Mouse (Mus musculus): Measurements from ENCODE around the gene Actr2. TPM values are rescaled to one million over a fixed set of nuclear protein-coding genes. Genes with fewer than 3 reads are reported as not detected.
A peak's percentile ranks its signal among the peaks of the same experiment; 100 is the strongest.
"Not testable (repeated sequence)": the region's sequence is repeated elsewhere in the genome, so short reads cannot be mapped to it uniquely, and the experiment has no call there.

Actr2 gene
- total RNA-seq (2021), result 10 to 100 TPM; 71.7 to 75.8 TPM
- 18.1 and 34.5 TPM in 2 replicates for polyA plus RNA-seq (2012; rRNA removed)
- long read RNA-seq, transcript Actr2-201 (9 exons, 3,631 nt), result major isoform, 12 of 25 reads
- long read RNA-seq, partial matches to known transcripts, result 0 of 25 reads
- long read RNA-seq, other reads (novel, unspliced or antisense), result 13 of 25 reads

DNA sequence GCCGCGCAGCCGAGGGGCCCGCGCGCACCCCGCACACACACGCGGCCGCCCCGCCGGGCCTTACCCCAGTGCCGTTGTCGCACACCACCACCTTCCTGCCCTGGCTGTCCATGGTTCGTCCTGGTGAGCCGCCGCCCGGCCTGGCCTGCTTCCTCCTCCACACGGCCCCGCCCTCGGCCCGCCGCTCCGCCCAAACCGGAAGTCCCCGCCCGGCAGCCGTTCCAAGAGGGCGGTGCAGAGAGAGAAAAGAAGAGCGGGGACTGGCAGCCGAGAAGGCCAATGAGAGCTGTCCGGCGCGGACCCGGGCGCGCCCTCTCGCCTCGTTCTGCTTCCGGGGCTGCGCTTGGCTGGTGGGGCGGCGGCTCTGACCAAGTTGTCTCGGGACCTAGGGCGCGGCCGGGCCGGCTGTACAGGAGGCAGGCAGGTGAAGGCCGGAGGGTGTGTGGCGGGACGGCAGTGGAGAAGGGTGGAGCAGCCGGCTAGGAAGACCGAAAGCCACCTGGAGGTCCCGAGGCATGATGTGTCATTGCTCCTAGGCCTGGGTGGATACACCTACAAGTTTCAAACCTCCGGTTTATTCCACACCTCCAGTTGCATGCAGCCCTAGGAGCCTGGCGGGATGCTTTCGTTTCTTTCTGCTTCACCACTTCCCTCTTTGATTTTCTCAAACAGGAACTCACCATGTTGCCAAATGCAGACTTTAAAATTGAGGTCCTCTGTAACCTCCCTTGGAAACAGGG is at the start of gene Actr2:
Gene Actr2, minus strand, starts transcription at position 173 of the 740 bp plus-strand sequence.
- under 1% methylated on average over 45 of the region's 57 CpGs for WGBS
- intact Hi-C loops (cut with DNase I), result loop anchor here (2.0 to 5.0 kb wide), 2 partner anchors 88 to 191 kb away; partner anchors contain the start of genes Rab1a and Spred2
- DNase-seq, result peak; percentile 98 to 99
- Histone ChIP-seq H3K4me1 (ENCODE audit: control insufficient read depth, insufficient read depth, low read length) (peaks cover 6% of the 10 kb centered on the region), H3K4me3 (peak within 1 kb of the TSS; percentile 94), H3K27ac (peak within 1 kb of the TSS; percentile 94), H3K27me3 (ENCODE audit: control insufficient read depth, insufficient read depth, low read length) (no peaks in the 10 kb centered on the region), H3K36me3 (ENCODE audit: control insufficient read depth, insufficient read depth, low read length) (peaks cover 7% of the 10 kb centered on the region), H3K9ac (ENCODE audit: low read depth, low read length) (peak within 1 kb of the TSS; percentile 90), H3K79me2 (replicated peaks; ENCODE audit: control insufficient read depth, insufficient read depth, low read length) (peaks cover 4% of the 10 kb centered on the region)
- TF ChIP-seq POLR2A (IDR thresholded peaks at IDR 0.05; ENCODE audit: insufficient read depth, low read depth, low read length), result peak; percentile 86
- TF ChIP-seq EP300 (IDR thresholded peaks at IDR 0.05; ENCODE audit: insufficient read depth, low read depth, low read length), result 0 out of 2 replicates have a peak, but pooled peaks have one; percentile 39
- TF ChIP-seq CTCF (IDR thresholded peaks at IDR 0.05), result no peak

GRCm38 (mm10) chr11:20158879-20159278 is 46.2 kb upstream of the Actr2 start:
- Histone ChIP-seq H3K79me2 (replicated peaks; ENCODE audit: control insufficient read depth, insufficient read depth, low read length) (no peaks in the 10 kb centered on the region), H3K27me3 (ENCODE audit: control insufficient read depth, insufficient read depth, low read length) (no peaks in the 10 kb centered on the region), H3K4me3 (no peak overlapping the region), H3K27ac (no peak overlapping the region), H3K4me1 (ENCODE audit: control insufficient read depth, insufficient read depth, low read length) (peaks cover 1% of the 10 kb centered on the region; the same call in 1 of the 2 replicates), H3K9ac (ENCODE audit: low read depth, low read length) (no peak overlapping the region), H3K36me3 (ENCODE audit: control insufficient read depth, insufficient read depth, low read length) (no peaks in the 10 kb centered on the region)
- TF ChIP-seq EP300 (IDR thresholded peaks at IDR 0.05; ENCODE audit: insufficient read depth, low read depth, low read length), result no peak
- no peak for TF ChIP-seq CTCF (IDR thresholded peaks at IDR 0.05)
- intact Hi-C loops (cut with DNase I), result no loop called here
- DNase-seq, result peak in 1 of 2 experiments; percentile 7

DNA sequence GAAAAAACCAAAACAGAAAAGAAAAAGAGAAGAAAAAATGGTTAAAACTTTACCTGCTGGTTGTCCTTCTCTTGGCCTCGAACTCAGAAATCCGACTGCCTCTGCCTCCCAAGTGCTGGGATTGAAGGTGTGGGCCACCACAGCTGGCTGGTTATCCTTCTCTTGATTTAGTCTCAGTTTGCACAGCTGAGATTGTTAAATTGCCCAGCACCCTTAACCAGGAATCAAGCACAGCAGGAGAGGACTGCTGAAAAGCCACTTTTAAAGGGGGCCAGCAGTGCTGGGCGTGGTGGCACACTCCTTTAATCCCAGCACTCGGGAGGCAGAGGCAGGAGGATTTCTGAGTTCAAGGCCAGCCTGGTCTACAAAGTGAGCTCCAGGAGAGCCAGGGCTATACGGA is 40.8 kb upstream of the Actr2 start:
- H3K36me3 ChIP-seq (ENCODE audit: control insufficient read depth, insufficient read depth, low read length); H3K27me3 ChIP-seq (ENCODE audit: control insufficient read depth, insufficient read depth, low read length); H3K9ac ChIP-seq (ENCODE audit: low read depth, low read length); H3K79me2 ChIP-seq (replicated peaks; ENCODE audit: control insufficient read depth, insufficient read depth, low read length); intact Hi-C loops (cut with DNase I); H3K4me1 ChIP-seq (ENCODE audit: control insufficient read depth, insufficient read depth, low read length); DNase-seq; H3K4me3 ChIP-seq; H3K27ac ChIP-seq: not testable (repeated sequence)
- 94% methylated on average over 5 of the region's 5 CpGs for WGBS

GRCm38 (mm10) chr11:20152107-20152901 is 39.6 kb upstream of the Actr2 start:
- H3K4me3 ChIP-seq, result no peak overlapping the region
- no peaks in the 10 kb centered on the region for H3K36me3 ChIP-seq (ENCODE audit: control insufficient read depth, insufficient read depth, low read length)
- no peak overlapping the region for H3K27ac ChIP-seq
- no peak overlapping the region for H3K9ac ChIP-seq (ENCODE audit: low read depth, low read length)
- H3K79me2 ChIP-seq (replicated peaks; ENCODE audit: control insufficient read depth, insufficient read depth, low read length), result no peaks in the 10 kb centered on the region
- intact Hi-C loops (cut with DNase I), result no loop called here
- DNase-seq, result no peak
- H3K27me3 ChIP-seq (ENCODE audit: control insufficient read depth, insufficient read depth, low read length), result no peaks in the 10 kb centered on the region
- TF ChIP-seq POLR2A (IDR thresholded peaks at IDR 0.05; ENCODE audit: insufficient read depth, low read depth, low read length) (no peak), EP300 (IDR thresholded peaks at IDR 0.05; ENCODE audit: insufficient read depth, low read depth, low read length) (no peak), CTCF (IDR thresholded peaks at IDR 0.05) (no peak)
- 89% methylated on average over 4 of the region's 4 CpGs for WGBS
- no peaks in the 10 kb centered on the region for H3K4me1 ChIP-seq (ENCODE audit: control insufficient read depth, insufficient read depth, low read length)

GRCm38 (mm10) chr11:20151290-20151689 is 38.6 kb upstream of the Actr2 start:
- no peak overlapping the region for H3K9ac ChIP-seq (ENCODE audit: low read depth, low read length)
- TF ChIP-seq POLR2A (IDR thresholded peaks at IDR 0.05; ENCODE audit: insufficient read depth, low read depth, low read length) (no peak), CTCF (IDR thresholded peaks at IDR 0.05) (no peak), EP300 (IDR thresholded peaks at IDR 0.05; ENCODE audit: insufficient read depth, low read depth, low read length) (no peak)
- 67% methylated on average over 5 of the region's 5 CpGs for WGBS

DNA sequence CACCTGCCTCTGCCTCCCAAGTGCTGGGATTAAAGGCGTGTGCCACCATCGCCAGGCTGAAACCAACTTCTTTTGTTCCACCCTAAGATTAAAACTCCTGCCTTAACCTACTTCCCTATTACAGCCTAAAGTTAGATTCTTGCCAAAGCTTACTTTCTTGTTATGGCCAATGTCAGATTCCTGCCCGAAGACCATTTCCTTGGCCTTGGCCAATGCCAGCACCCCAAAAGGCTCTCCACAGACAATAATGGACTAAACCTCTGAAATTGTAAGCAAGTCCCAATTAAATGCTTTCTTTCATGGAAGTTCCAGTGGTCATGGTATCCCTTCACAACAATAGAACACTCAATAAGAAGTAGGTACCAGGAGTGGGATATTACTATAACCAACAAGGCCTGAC is 37.2 kb upstream of the Actr2 start:
- TF ChIP-seq POLR2A (IDR thresholded peaks at IDR 0.05; ENCODE audit: insufficient read depth, low read depth, low read length) (no peak), CTCF (IDR thresholded peaks at IDR 0.05) (no peak), EP300 (IDR thresholded peaks at IDR 0.05; ENCODE audit: insufficient read depth, low read depth, low read length) (no peak)
- DNase-seq, result no peak
- no peaks in the 10 kb centered on the region for H3K4me1 ChIP-seq (ENCODE audit: control insufficient read depth, insufficient read depth, low read length)
- no peaks in the 10 kb centered on the region for H3K27me3 ChIP-seq (ENCODE audit: control insufficient read depth, insufficient read depth, low read length)
- H3K9ac ChIP-seq (ENCODE audit: low read depth, low read length), result no peak overlapping the region
- no peak overlapping the region for H3K27ac ChIP-seq
- no peaks in the 10 kb centered on the region for H3K36me3 ChIP-seq (ENCODE audit: control insufficient read depth, insufficient read depth, low read length)
- no peak overlapping the region for H3K4me3 ChIP-seq
- H3K79me2 ChIP-seq (replicated peaks; ENCODE audit: control insufficient read depth, insufficient read depth, low read length), result no peaks in the 10 kb centered on the region
- WGBS, result 92% methylated on average over 3 of the region's 3 CpGs
- intact Hi-C loops (cut with DNase I), result no loop called here

More at GRCm38 (mm10) chr11:20151290-20151689, 38.6 kb upstream of the Actr2 start:
- no peak overlapping the region for H3K27ac ChIP-seq
- H3K4me1 ChIP-seq (ENCODE audit: control insufficient read depth, insufficient read depth, low read length), result no peaks in the 10 kb centered on the region
- no peak for DNase-seq
- H3K27me3 ChIP-seq (ENCODE audit: control insufficient read depth, insufficient read depth, low read length), result no peaks in the 10 kb centered on the region
- intact Hi-C loops (cut with DNase I), result no loop called here
- H3K36me3 ChIP-seq (ENCODE audit: control insufficient read depth, insufficient read depth, low read length), result no peaks in the 10 kb centered on the region
- H3K79me2 ChIP-seq (replicated peaks; ENCODE audit: control insufficient read depth, insufficient read depth, low read length), result no peaks in the 10 kb centered on the region
- H3K4me3 ChIP-seq, result no peak overlapping the region
